Mouse (Mus musculus): Measurements from ENCODE around the gene Pemt. TPM values are rescaled to one million over a fixed set of nuclear protein-coding genes. Genes with fewer than 3 reads are reported as not detected.

Gene Pemt
- polyA plus RNA-seq, 1 experiment from 2014 or later = 6.0 TPM

GRCm38 (mm10) chr11:60061504-60062006 is 15.3 kb upstream of the Pemt start:
- Histone ChIP-seq H3K9ac (replicated peaks; ENCODE audit: low read depth) (no peak overlapping the region), H3K4me2 (replicated peaks; ENCODE audit: low read depth, low read length) (no peak overlapping the region), H3K27me3 (replicated peaks; ENCODE audit: insufficient read depth, low read length) (no peaks in the 10 kb centered on the region), H3K4me3 (ENCODE audit: low read depth, low read length) (no peak overlapping the region), H3K4me1 (ENCODE audit: insufficient read depth, low read depth, low read length) (no peaks in the 10 kb centered on the region), H3K36me3 (ENCODE audit: insufficient read depth, low read length) (no peaks in the 10 kb centered on the region), H3K27ac (ENCODE audit: low read length) (no peak overlapping the region), H3K9me3 (ENCODE audit: low read length) (no peaks in the 10 kb centered on the region)
- DNase-seq (ENCODE audit: low spot score) (no peak), ATAC-seq (no peak)
- WGBS = 60% methylated on average over 4 of the region's 4 CpGs
- TF ChIP-seq CTCF (IDR thresholded peaks at IDR 0.05) (no peak; the same call in 1 of the 2 replicates), EP300 (IDR thresholded peaks at IDR 0.05) (no peak)

- ATAC-seq = no peak
- TF ChIP-seq CTCF (IDR thresholded peaks at IDR 0.05) = no peak
- TF ChIP-seq EP300 (IDR thresholded peaks at IDR 0.05) = no peak
- no peak overlapping the region for H3K4me2 ChIP-seq (replicated peaks; ENCODE audit: low read depth, low read length)
Observed at GRCm38 (mm10) chr11:60060026-60060425, 13.7 kb upstream of the Pemt start.

GRCm38 (mm10) chr11:60058441-60058840 is 12.2 kb upstream of the Pemt start:
- WGBS = 61% methylated on average over 10 of the region's 10 CpGs

More at GRCm38 (mm10) chr11:60060026-60060425, 13.7 kb upstream of the Pemt start:
- 79% methylated on average over 2 of the region's 2 CpGs for WGBS
- Histone ChIP-seq H3K4me3 (ENCODE audit: low read depth, low read length) (no peak overlapping the region), H3K36me3 (ENCODE audit: insufficient read depth, low read length) (no peaks in the 10 kb centered on the region), H3K9ac (replicated peaks; ENCODE audit: low read depth) (no peak overlapping the region), H3K27me3 (replicated peaks; ENCODE audit: insufficient read depth, low read length) (no peaks in the 10 kb centered on the region), H3K27ac (ENCODE audit: low read length) (no peak overlapping the region), H3K9me3 (ENCODE audit: low read length) (no peaks in the 10 kb centered on the region), H3K4me1 (ENCODE audit: insufficient read depth, low read depth, low read length) (no peaks in the 10 kb centered on the region)
- no peak for DNase-seq (ENCODE audit: low spot score)

GRCm38 (mm10) chr11:60057987-60058386 is 11.7 kb upstream of the Pemt start:
- H3K27ac ChIP-seq (ENCODE audit: low read length) = no peak overlapping the region
- no peaks in the 10 kb centered on the region for H3K9me3 ChIP-seq (ENCODE audit: low read length)
- ATAC-seq = no peak
- H3K4me1 ChIP-seq (ENCODE audit: insufficient read depth, low read depth, low read length) = no peaks in the 10 kb centered on the region
- no peaks in the 10 kb centered on the region for H3K27me3 ChIP-seq (replicated peaks; ENCODE audit: insufficient read depth, low read length)
- 47% methylated on average over 2 of the region's 2 CpGs for WGBS
- no peak overlapping the region for H3K4me3 ChIP-seq (ENCODE audit: low read depth, low read length)
- H3K36me3 ChIP-seq (ENCODE audit: insufficient read depth, low read length) = no peaks in the 10 kb centered on the region
- no peak for TF ChIP-seq CTCF (IDR thresholded peaks at IDR 0.05)
- TF ChIP-seq EP300 (IDR thresholded peaks at IDR 0.05) = no peak
- DNase-seq (ENCODE audit: low spot score) = no peak
- no peak overlapping the region for H3K9ac ChIP-seq (replicated peaks; ENCODE audit: low read depth)
- H3K4me2 ChIP-seq (replicated peaks; ENCODE audit: low read depth, low read length) = no peak overlapping the region

More at GRCm38 (mm10) chr11:60058441-60058840, 12.2 kb upstream of the Pemt start:
- Histone ChIP-seq H3K9me3 (ENCODE audit: low read length) (no peaks in the 10 kb centered on the region), H3K4me2 (replicated peaks; ENCODE audit: low read depth, low read length) (no peak overlapping the region), H3K36me3 (ENCODE audit: insufficient read depth, low read length) (no peaks in the 10 kb centered on the region), H3K4me1 (ENCODE audit: insufficient read depth, low read depth, low read length) (no peaks in the 10 kb centered on the region), H3K27me3 (replicated peaks; ENCODE audit: insufficient read depth, low read length) (no peaks in the 10 kb centered on the region), H3K27ac (ENCODE audit: low read length) (no peak overlapping the region), H3K9ac (replicated peaks; ENCODE audit: low read depth) (no peak overlapping the region), H3K4me3 (ENCODE audit: low read depth, low read length) (no peak overlapping the region)
- ATAC-seq = no peak
- no peak for DNase-seq (ENCODE audit: low spot score)
- TF ChIP-seq CTCF (IDR thresholded peaks at IDR 0.05) (no peak), EP300 (IDR thresholded peaks at IDR 0.05) (no peak)

GRCm38 (mm10) chr11:60056520-60056919 is 10.2 kb upstream of the Pemt start:
- H3K9me3 ChIP-seq (ENCODE audit: low read length) = no peaks in the 10 kb centered on the region
- H3K4me2 ChIP-seq (replicated peaks; ENCODE audit: low read depth, low read length) = no peak overlapping the region
- DNase-seq (ENCODE audit: low spot score) (no peak), ATAC-seq (no peak)
- H3K36me3 ChIP-seq (ENCODE audit: insufficient read depth, low read length) = no peaks in the 10 kb centered on the region
- no peaks in the 10 kb centered on the region for H3K27me3 ChIP-seq (replicated peaks; ENCODE audit: insufficient read depth, low read length)
- no peak overlapping the region for H3K9ac ChIP-seq (replicated peaks; ENCODE audit: low read depth)
- H3K4me1 ChIP-seq (ENCODE audit: insufficient read depth, low read depth, low read length) = no peaks in the 10 kb centered on the region
- TF ChIP-seq EP300 (IDR thresholded peaks at IDR 0.05) (no peak), CTCF (IDR thresholded peaks at IDR 0.05) (no peak)
- H3K4me3 ChIP-seq (ENCODE audit: low read depth, low read length) = no peak overlapping the region
- WGBS = 81% methylated on average over 6 of the region's 6 CpGs
- no peak overlapping the region for H3K27ac ChIP-seq (ENCODE audit: low read length)

- no peaks in the 10 kb centered on the region for H3K27me3 ChIP-seq (replicated peaks; ENCODE audit: insufficient read depth, low read length)
- ATAC-seq (no peak), DNase-seq (ENCODE audit: low spot score) (no peak)
- H3K4me1 ChIP-seq (ENCODE audit: insufficient read depth, low read depth, low read length) = no peaks in the 10 kb centered on the region; the same call in 1 of the 2 replicates
- H3K4me2 ChIP-seq (replicated peaks; ENCODE audit: low read depth, low read length) = no peak overlapping the region
- H3K9ac ChIP-seq (replicated peaks; ENCODE audit: low read depth) = no peak overlapping the region
- H3K36me3 ChIP-seq (ENCODE audit: insufficient read depth, low read length) = no peaks in the 10 kb centered on the region
- H3K27ac ChIP-seq (ENCODE audit: low read length) = no peak overlapping the region
- no peaks in the 10 kb centered on the region for H3K9me3 ChIP-seq (ENCODE audit: low read length)
- 84% methylated on average over 2 of the region's 2 CpGs for WGBS
- no peak overlapping the region for H3K4me3 ChIP-seq (ENCODE audit: low read depth, low read length)
- TF ChIP-seq EP300 (IDR thresholded peaks at IDR 0.05) = no peak
- TF ChIP-seq CTCF (IDR thresholded peaks at IDR 0.05) = no peak
Observed at GRCm38 (mm10) chr11:60048841-60049240, 2.6 kb upstream of the Pemt start.

GRCm38 (mm10) chr11:60045676-60046057 is 622 bp downstream of the Pemt start:
- DNase-seq (ENCODE audit: low spot score) = no peak
- H3K4me3 ChIP-seq (ENCODE audit: low read depth, low read length) = peak overlapping the region; percentile 50
- peak overlapping the region; percentile 24; the same call in 1 of the 2 replicates for H3K9ac ChIP-seq (replicated peaks; ENCODE audit: low read depth)
- ATAC-seq = peak; percentile 17
- 8% methylated on average over 3 of the region's 3 CpGs for WGBS
- H3K36me3 ChIP-seq (ENCODE audit: insufficient read depth, low read length) = no peaks in the 10 kb centered on the region
- H3K27me3 ChIP-seq (replicated peaks; ENCODE audit: insufficient read depth, low read length) = no peaks in the 10 kb centered on the region
- TF ChIP-seq CTCF (IDR thresholded peaks at IDR 0.05) (no peak), EP300 (IDR thresholded peaks at IDR 0.05) (no peak)
- no peaks in the 10 kb centered on the region for H3K9me3 ChIP-seq (ENCODE audit: low read length)
- H3K4me2 ChIP-seq (replicated peaks; ENCODE audit: low read depth, low read length) = peak overlapping the region; percentile 61
- no peaks in the 10 kb centered on the region; the same call in 1 of the 2 replicates for H3K4me1 ChIP-seq (ENCODE audit: insufficient read depth, low read depth, low read length)
- no peak overlapping the region for H3K27ac ChIP-seq (ENCODE audit: low read length)
